Comparison of ENCODE assay signal across 13 mouse cellular contexts in genomic region chr9:42329753-42330152, GRCm38 (mm10).
DNase-seq lines count a peak whose midpoint lies in the region.
"Had no signal": no experiment of that assay in that cellular context is flagged by ENCODE, and none has a peak within 500 bp of the region (broad histone marks: within the 10 kb centered on the region; RNA-seq: fewer than 3 reads in every experiment).

No protein-coding gene starts in this region.

- H3K36me3 ChIP-seq in heart, embryonic 10.5 days, result no peaks in the 10 kb centered on the region
- H3K36me3 ChIP-seq in midbrain, embryonic 10.5 days, result no peaks in the 10 kb centered on the region
- H3K36me3 ChIP-seq: heart, embryonic 15.5 days had no signal

- no peaks in the 10 kb centered on the region for H3K9me3 ChIP-seq in heart, embryonic 10.5 days
- no peaks in the 10 kb centered on the region for H3K9me3 ChIP-seq in midbrain, embryonic 10.5 days (replicated peaks)
- H3K9me3 ChIP-seq: heart, embryonic 15.5 days had no signal

- WGBS in heart, embryonic 10.5 days, result 78% methylated on average over 9 of the region's 9 CpGs
- WGBS in midbrain, embryonic 10.5 days, result 86% methylated on average over 9 of the region's 9 CpGs

- H3K4me3 ChIP-seq in heart, embryonic 10.5 days, result no peak overlapping the region
- no peak overlapping the region for H3K4me3 ChIP-seq in midbrain, embryonic 10.5 days
- H3K4me3 ChIP-seq: heart, embryonic 15.5 days; megakaryocyte, embryonic 14.5 days had no signal

- H3K4me1 ChIP-seq in heart, embryonic 10.5 days, result 0 out of 2 replicates have a peak, but pooled peaks cover 3% of the 10 kb centered on the region
- 0 out of 2 replicates have a peak, but pooled peaks cover under 1% of the 10 kb centered on the region for H3K4me1 ChIP-seq in midbrain, embryonic 10.5 days
- H3K4me1 ChIP-seq: heart, embryonic 15.5 days; megakaryocyte, embryonic 14.5 days had no signal

- peaks cover 33% of the 10 kb centered on the region for H3K27me3 ChIP-seq in heart, embryonic 10.5 days (ENCODE audit: insufficient read depth, poor library complexity, severe bottlenecking)
- peaks cover 17% of the 10 kb centered on the region; the same call in 1 of the 2 replicates for H3K27me3 ChIP-seq in midbrain, embryonic 10.5 days (ENCODE audit: low read depth, poor library complexity, severe bottlenecking)

- peak; percentile 14 for DNase-seq in heart, adult 8-10 months (ENCODE audit: low spot score)
- DNase-seq in heart, embryonic 10.5 days (ENCODE audit: low spot score), result no peak
- DNase-seq in ovary, postnatal 36 days (ENCODE audit: low spot score), result peak; percentile 53
- no peak for DNase-seq in ovary, postnatal 14 days (ENCODE audit: low spot score)
- DNase-seq in heart, adult 9 months (ENCODE audit: low spot score in 2 of 2), result peak; percentile 15 to 35
- DNase-seq in retina, postnatal 1 day, result no peak
- no peak for DNase-seq in thymus, postnatal 4 days
- no peak for DNase-seq in midbrain, embryonic 10.5 days (ENCODE audit: low spot score)
- DNase-seq: layer of hippocampus, adult 9-11 months; lung, embryonic 14.5 days had no signal

- no peak overlapping the region for H3K27ac ChIP-seq in heart, embryonic 10.5 days
- H3K27ac ChIP-seq in midbrain, embryonic 10.5 days (replicated peaks), result no peak overlapping the region
- H3K27ac ChIP-seq: heart, embryonic 15.5 days; stomach, postnatal 0 days had no signal

Comparison
In these comparisons a context has a peak if more than half of its experiments do, and no peak if none do; other contexts are left out.
1. DNase-seq: peak in heart, adult 8-10 months (single experiment), ovary, postnatal 36 days (single experiment) and heart, adult 9 months (2 of 2); none in heart, embryonic 10.5 days (single experiment), ovary, postnatal 14 days (single experiment), retina, postnatal 1 day (single experiment), thymus, postnatal 4 days (single experiment) and midbrain, embryonic 10.5 days (single experiment).